Mouse (Mus musculus): Measurements from ENCODE around the gene Ces1h.
"Not testable (repeated sequence)": the region's sequence is repeated elsewhere in the genome, so short reads cannot be mapped to it uniquely, and the experiment has no call there.

Ces1h gene

DNA sequence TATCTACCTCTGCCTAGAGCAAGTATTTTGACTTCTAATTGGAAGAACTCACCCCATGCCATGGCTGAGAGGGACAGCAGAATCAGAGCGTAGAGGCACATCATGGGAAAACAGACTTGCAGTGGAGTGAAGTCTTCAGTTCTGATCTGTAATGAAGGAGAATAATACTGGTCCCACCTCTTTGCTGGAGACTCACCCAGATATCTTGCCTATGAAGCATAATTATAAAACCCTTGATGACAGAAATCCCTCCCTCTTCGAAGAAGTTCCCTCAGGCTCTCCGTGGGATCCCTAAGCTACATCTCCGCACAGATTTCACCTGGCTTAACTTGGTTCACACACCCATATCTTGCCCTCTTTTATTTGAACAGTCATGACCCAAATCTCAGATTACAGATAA lies at the start of gene Ces1h:
Ces1h (minus strand) TSS at position 101 of the 400 bp plus-strand sequence.
- no peak for DNase-seq

GRCm38 (mm10) chr8:93427195-93427594 lies 47.7 kb upstream of the Ces1h start:
- DNase-seq = no peak

GRCm38 (mm10) chr8:93415387-93415786 lies 35.9 kb upstream of the Ces1h start:
- DNase-seq = no peak

DNA sequence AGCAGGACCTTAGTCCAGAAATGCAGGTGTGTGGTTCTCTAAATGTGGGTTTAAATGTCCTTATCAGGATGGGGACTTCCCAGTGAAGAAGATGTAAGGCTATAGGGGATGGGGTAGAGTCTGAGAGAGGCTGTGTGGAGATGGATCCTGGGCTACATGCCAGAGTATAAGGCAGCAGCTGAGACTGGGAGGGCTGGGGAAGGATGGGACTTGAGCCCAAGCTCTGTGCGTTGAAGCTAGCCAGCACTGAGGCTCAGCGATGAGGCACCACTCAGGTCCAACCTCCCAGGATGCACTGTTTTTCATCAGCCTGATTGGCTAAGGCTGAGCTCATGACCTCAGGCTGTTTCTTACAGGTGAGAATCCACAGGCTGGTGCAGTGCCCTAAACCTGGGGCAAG lies 29.3 kb upstream of the Ces1h start:
- no peak for DNase-seq

DNA sequence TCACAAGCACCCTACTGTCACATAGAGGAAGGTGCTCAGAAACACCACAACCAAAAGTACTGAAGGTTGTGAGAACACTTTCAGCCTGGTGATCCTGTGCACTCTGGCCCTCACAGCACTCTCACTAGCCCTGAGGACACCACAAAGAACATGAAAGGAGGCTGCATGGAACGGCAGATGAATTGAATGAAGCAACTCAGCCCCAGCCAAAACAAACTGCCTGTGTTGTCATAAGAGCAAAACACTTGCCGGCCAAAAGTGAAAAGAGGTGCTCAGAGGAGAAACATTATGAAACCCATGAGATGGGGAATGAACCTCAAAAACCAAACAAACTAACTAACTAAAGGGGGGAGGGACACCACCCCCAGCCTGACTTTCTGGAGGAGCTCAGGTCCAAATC lies 20.2 kb upstream of the Ces1h start:
- no peak for DNase-seq

GRCm38 (mm10) chr8:93398044-93398443 lies 18.5 kb upstream of the Ces1h start:
- DNase-seq = no peak

- not testable (repeated sequence) for DNase-seq
Observed at GRCm38 (mm10) chr8:93394079-93394619, 14.6 kb upstream of the Ces1h start.

DNA sequence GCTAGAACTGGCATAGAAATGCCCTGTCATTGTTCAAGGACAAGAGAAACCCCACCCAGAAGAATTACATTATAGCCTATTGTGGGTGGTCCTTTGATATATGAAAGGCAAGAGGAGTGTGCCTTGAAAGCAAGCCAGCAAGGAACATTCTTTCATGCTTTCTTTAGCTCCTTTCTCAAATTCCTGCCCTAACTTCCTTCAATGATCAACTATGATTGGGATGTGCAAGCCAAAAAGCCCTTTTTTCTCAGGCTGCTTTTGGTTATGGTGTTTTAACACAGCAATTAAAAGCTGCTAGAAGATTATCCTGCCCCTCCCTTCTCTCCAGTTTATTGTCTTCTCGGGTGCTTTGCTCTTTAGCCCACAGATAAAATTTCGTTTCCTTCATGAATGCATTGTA lies 10.0 kb downstream of the Ces1h start:
- DNase-seq = no peak

GRCm38 (mm10) chr8:93360113-93360512 lies 19.4 kb downstream of the Ces1h start:
- DNase-seq = no peak

DNA sequence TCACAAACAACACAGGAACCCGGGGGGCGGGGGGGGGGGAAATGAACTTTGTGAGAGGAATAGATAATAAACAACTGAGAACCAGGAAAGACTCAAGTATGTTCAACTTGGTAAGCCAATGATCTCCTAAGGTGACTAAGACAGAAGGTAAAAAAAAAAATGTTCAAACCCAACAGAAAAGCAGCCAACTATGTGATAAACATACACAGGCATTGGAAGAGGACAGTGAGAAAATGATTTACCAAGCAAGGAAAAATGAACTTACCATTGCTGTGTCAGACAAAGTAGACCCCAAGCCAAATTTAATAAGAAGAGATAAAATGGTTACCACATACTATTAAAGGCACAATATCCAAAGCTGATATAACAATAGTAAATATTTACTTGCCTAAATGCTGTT lies 40.0 kb downstream of the Ces1h start:
- DNase-seq = no peak

- no peak for DNase-seq
Observed at GRCm38 (mm10) chr8:93337207-93337606, 42.3 kb downstream of the Ces1h start, which contains the start of gene Ces1g. Gene Ces1g (minus strand): TSS chr8:93337308.

GRCm38 (mm10) chr8:93332703-93333102 lies 46.8 kb downstream of the Ces1h start:
- no peak for DNase-seq

DNA sequence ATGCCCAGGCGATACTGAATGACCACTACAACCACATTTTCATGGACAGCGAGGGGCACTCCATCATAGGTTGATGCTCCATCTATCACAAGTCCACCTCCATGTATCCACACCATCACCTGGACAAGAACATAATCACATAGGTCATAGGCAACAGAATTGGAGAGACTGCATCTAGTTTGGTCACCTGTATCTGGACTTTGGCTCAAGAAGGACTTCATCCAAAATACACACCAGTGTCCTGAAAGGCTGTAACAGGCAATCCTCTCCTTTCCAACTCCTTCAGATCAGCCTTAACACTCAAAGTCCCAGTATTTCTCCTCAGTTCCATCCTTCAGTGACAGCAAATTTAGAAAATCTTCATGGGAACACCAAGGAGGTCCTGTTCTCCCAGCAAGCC lies 48.4 kb downstream of the Ces1h start:
- no peak for DNase-seq

GRCm38 (mm10) chr8:93325123-93325522 lies 54.4 kb downstream of the Ces1h start:
- DNase-seq = no peak

DNA sequence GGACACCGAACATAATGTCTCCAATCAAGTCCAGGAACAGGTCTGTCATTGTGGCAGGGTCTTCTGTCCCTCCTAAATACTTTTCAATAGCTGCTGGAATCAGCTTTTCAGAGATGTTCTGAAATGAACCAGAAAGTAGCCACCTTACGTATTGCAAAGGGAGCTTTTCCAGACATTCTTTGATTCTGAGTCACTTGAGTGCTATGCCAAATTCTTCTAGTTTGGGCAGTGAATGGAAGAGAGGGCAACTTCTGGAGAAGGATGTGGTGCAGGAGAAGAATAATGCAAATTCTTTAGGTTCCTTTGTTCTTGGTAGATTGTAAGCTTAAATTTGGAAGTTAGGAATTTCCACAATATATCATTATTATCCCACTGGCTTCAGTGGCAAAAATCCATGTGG lies 62.5 kb downstream of the Ces1h start:
- DNase-seq = no peak

DNA sequence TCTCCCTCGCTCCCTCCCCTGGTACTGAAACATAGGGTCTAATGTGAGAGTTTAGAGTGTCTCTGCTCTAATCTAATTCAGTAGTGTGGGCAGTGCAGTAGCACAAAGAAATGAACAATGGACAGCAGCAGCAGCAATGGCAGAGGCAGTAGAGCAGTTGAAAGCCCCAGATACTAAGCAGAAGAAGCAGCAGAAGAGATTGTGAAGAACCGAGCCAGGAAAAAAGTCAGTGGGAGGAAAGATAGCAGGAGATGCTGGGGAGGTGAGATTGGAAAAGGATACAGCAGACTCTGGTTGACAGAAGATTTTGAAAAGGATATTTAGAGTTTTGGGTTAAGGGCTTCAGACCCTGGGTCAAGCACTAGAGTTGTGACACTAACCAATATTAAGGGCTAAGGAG lies 64.0 kb downstream of the Ces1h start:
- DNase-seq = no peak

Data from thymus, postnatal 36 days (tissue).